Mouse (Mus musculus): Measurements from ENCODE around the gene Adra2a.

Adra2a gene

GRCm38 (mm10) chr19:54076362-54077349, 32.7 kb downstream of the Adra2a start:
- DNase-seq (ENCODE audit: low spot score in 2 of 2), result no peak

- no peak for DNase-seq (ENCODE audit: low spot score in 2 of 2)
Observed at GRCm38 (mm10) chr19:54081303-54081702, 37.4 kb downstream of the Adra2a start.

- DNase-seq (ENCODE audit: low spot score in 2 of 2), result no peak
Observed at GRCm38 (mm10) chr19:54081716-54082165, 37.8 kb downstream of the Adra2a start.

- no peak for DNase-seq (ENCODE audit: low spot score in 2 of 2)
Observed at GRCm38 (mm10) chr19:54087319-54087718, 43.4 kb downstream of the Adra2a start.

- DNase-seq (ENCODE audit: low spot score in 2 of 2), result no peak
Observed at GRCm38 (mm10) chr19:54093599-54093998, 49.6 kb downstream of the Adra2a start.

GRCm38 (mm10) chr19:54095716-54096115, 51.8 kb downstream of the Adra2a start:
- no peak for DNase-seq (ENCODE audit: low spot score in 2 of 2)

GRCm38 (mm10) chr19:54098367-54098766, 54.4 kb downstream of the Adra2a start:
- no peak for DNase-seq (ENCODE audit: low spot score in 2 of 2)
